Mouse (Mus musculus): ENCODE results near the gene Cyld. TPM values are rescaled to one million over a fixed set of nuclear protein-coding genes. Genes with fewer than 3 reads are reported as not detected.

Gene Cyld
- polyA plus RNA-seq, 1 experiment from 2014 or later, result 28.0 TPM

GRCm38 (mm10) chr8:88792691-88793323, 96.0 kb downstream of the Cyld start:
- no peak for DNase-seq (ENCODE audit: low spot score)

GRCm38 (mm10) chr8:88793324-88793722, 96.5 kb downstream of the Cyld start:
- no peak for DNase-seq (ENCODE audit: low spot score)

- no peak for DNase-seq (ENCODE audit: low spot score)
Measured at GRCm38 (mm10) chr8:88793746-88794614, 97.2 kb downstream of the Cyld start.

GRCm38 (mm10) chr8:88794615-88794907, 97.7 kb downstream of the Cyld start:
- no peak for DNase-seq (ENCODE audit: low spot score)

GRCm38 (mm10) chr8:88795896-88796295, 99.1 kb downstream of the Cyld start:
- no peak for DNase-seq (ENCODE audit: low spot score)

GRCm38 (mm10) chr8:88796651-88797050, 99.8 kb downstream of the Cyld start:
- no peak for DNase-seq (ENCODE audit: low spot score)

Other genes starting within 250 kb of the Cyld start
- 4.1 and 4.7 TPM in 2 replicates for gene Nkd1, start 175.7 kb upstream of the Cyld start, polyA plus RNA-seq (2015; fragmentation: Nextera tagmentation; extraction: Ambion mirVana)
- gene Snx20, start 60.9 kb upstream of the Cyld start, polyA plus RNA-seq (2015; fragmentation: Nextera tagmentation; extraction: Ambion mirVana), result 14.2 and 14.5 TPM in 2 replicates
- 0.21 and 0.22 TPM in 2 replicates for gene Nod2, start 49.7 kb upstream of the Cyld start, polyA plus RNA-seq (2015; fragmentation: Nextera tagmentation; extraction: Ambion mirVana)

Measured in thymus, postnatal 0 days (tissue).